Comparison of ENCODE assay signal across 29 mouse cellular contexts in genomic region chr1:39376726-39377240, GRCm38 (mm10). TPM values are rescaled to one million over a fixed set of nuclear protein-coding genes. Genes with fewer than 3 reads are reported as not detected.
A peak's percentile ranks its signal among the peaks of the same experiment; 100 is the strongest.
DNase-seq lines count a peak whose midpoint lies in the region; ATAC-seq and TF ChIP-seq lines count a peak whose summit lies in the region.
"Had no signal": no experiment of that assay in that cellular context is flagged by ENCODE, and none has a peak within 500 bp of the region (broad histone marks: within the 10 kb centered on the region; RNA-seq: fewer than 3 reads in every experiment).

No protein-coding gene starts in this region.

- H3K4me3 ChIP-seq in hindbrain, postnatal 0 days (ENCODE audit: low read length) = no peak overlapping the region
- no peak overlapping the region for H3K4me3 ChIP-seq in hindbrain, embryonic 10.5 days
- no peak overlapping the region for H3K4me3 ChIP-seq in liver, embryonic 12.5 days
- H3K4me3 ChIP-seq: embryonic facial prominence, embryonic 13.5 days; erythroblast, embryonic 14.5 days; heart, embryonic 12.5 days; hindbrain, embryonic 12.5 days; layer of hippocampus, adult 2 months; limb, embryonic 12.5 days; midbrain, embryonic 10.5 days; neural tube, embryonic 12.5 days had no signal

- peak; percentile 30; the same call in 1 of the 2 replicates for ATAC-seq in hindbrain, postnatal 0 days
- no peak for ATAC-seq in liver, embryonic 12.5 days
- ATAC-seq: CD4-positive, CD25-positive, alpha-beta regulatory T cell, adult 4 months; forebrain, embryonic 14.5 days had no signal

- no peak overlapping the region for H3K9ac ChIP-seq in hindbrain, postnatal 0 days (replicated peaks; ENCODE audit: low read length)
- no peak overlapping the region for H3K9ac ChIP-seq in liver, embryonic 12.5 days
- H3K9ac ChIP-seq: embryonic facial prominence, embryonic 13.5 days; heart, embryonic 12.5 days; hindbrain, embryonic 12.5 days; limb, embryonic 12.5 days; neural tube, embryonic 12.5 days had no signal

- H3K27ac ChIP-seq in hindbrain, postnatal 0 days = no peak overlapping the region
- no peak overlapping the region for H3K27ac ChIP-seq in hindbrain, embryonic 10.5 days
- no peak overlapping the region for H3K27ac ChIP-seq in liver, embryonic 12.5 days
- H3K27ac ChIP-seq: embryonic facial prominence, embryonic 13.5 days; hindbrain, embryonic 12.5 days; layer of hippocampus, adult 2 months; limb, embryonic 12.5 days; midbrain, embryonic 10.5 days; neural tube, embryonic 12.5 days had no signal

- no peak for TF ChIP-seq CTCF in hindbrain, postnatal 0 days (IDR thresholded peaks at IDR 0.05; ENCODE audit: low read depth)

- no peaks in the 10 kb centered on the region for H3K4me1 ChIP-seq in hindbrain, postnatal 0 days (ENCODE audit: insufficient read depth, low read length)
- H3K4me1 ChIP-seq in hindbrain, embryonic 10.5 days (replicated peaks) = no peaks in the 10 kb centered on the region
- peaks cover 7% of the 10 kb centered on the region for H3K4me1 ChIP-seq in liver, embryonic 12.5 days
- H3K4me1 ChIP-seq: embryonic facial prominence, embryonic 13.5 days; hindbrain, embryonic 12.5 days; limb, embryonic 12.5 days; midbrain, embryonic 10.5 days; neural tube, embryonic 12.5 days had no signal

- peak; percentile 43 to 47 for DNase-seq in cerebellum, adult 18-20 months
- no peak for DNase-seq in cerebellum, postnatal 4 days (ENCODE audit: low spot score in 2 of 2)
- no peak for DNase-seq in hindbrain, postnatal 0 days (ENCODE audit: low spot score)
- DNase-seq in hindbrain, embryonic 10.5 days (ENCODE audit: low spot score) = no peak
- peak; percentile 27 for DNase-seq in ZHBTc4 (ENCODE audit: low read depth, low spot score)
- DNase-seq in cerebellum, postnatal 36 days = peak; percentile 59 to 64
- DNase-seq: adrenal gland, adult 2 months; heart, adult 18-20 months; heart, postnatal 10 days; kidney, adult 8-10 months; kidney, postnatal 25 days; lung, adult 18-20 months; lung, postnatal 10 days; retina, postnatal 1 day; right cerebral cortex, postnatal 25 days; spleen, adult 18-20 months; thymus, postnatal 14 days had no signal

- H3K36me3 ChIP-seq in hindbrain, postnatal 0 days (ENCODE audit: insufficient read depth, low read length) = peaks cover 25% of the 10 kb centered on the region; the same call in 1 of the 2 replicates
- H3K36me3 ChIP-seq in hindbrain, embryonic 10.5 days = peaks cover 54% of the 10 kb centered on the region
- peaks cover 52% of the 10 kb centered on the region for H3K36me3 ChIP-seq in liver, embryonic 12.5 days

- H3K27me3 ChIP-seq in hindbrain, postnatal 0 days (ENCODE audit: insufficient read depth, low read length) = no peaks in the 10 kb centered on the region
- no peaks in the 10 kb centered on the region for H3K27me3 ChIP-seq in hindbrain, embryonic 10.5 days (ENCODE audit: insufficient read depth, poor library complexity, severe bottlenecking)
- H3K27me3 ChIP-seq in liver, embryonic 12.5 days (replicated peaks) = no peaks in the 10 kb centered on the region
- H3K27me3 ChIP-seq: embryonic facial prominence, embryonic 13.5 days; heart, embryonic 12.5 days; hindbrain, embryonic 12.5 days; limb, embryonic 12.5 days; neural tube, embryonic 12.5 days had no signal

- H3K9me3 ChIP-seq in hindbrain, postnatal 0 days (ENCODE audit: low read length) = no peaks in the 10 kb centered on the region
- no peaks in the 10 kb centered on the region for H3K9me3 ChIP-seq in hindbrain, embryonic 10.5 days
- no peaks in the 10 kb centered on the region for H3K9me3 ChIP-seq in liver, embryonic 12.5 days (replicated peaks)
- H3K9me3 ChIP-seq: embryonic facial prominence, embryonic 13.5 days; heart, embryonic 12.5 days; hindbrain, embryonic 12.5 days; limb, embryonic 12.5 days; midbrain, embryonic 10.5 days; neural tube, embryonic 12.5 days had no signal

- no peak overlapping the region for H3K4me2 ChIP-seq in hindbrain, postnatal 0 days (ENCODE audit: low read depth, low read length)
- no peak overlapping the region for H3K4me2 ChIP-seq in liver, embryonic 12.5 days
- H3K4me2 ChIP-seq: embryonic facial prominence, embryonic 13.5 days; heart, embryonic 12.5 days; hindbrain, embryonic 12.5 days; limb, embryonic 12.5 days; liver, embryonic 11.5 days; neural tube, embryonic 12.5 days had no signal

- WGBS in hindbrain, postnatal 0 days = 84% methylated on average over 9 of the region's 9 CpGs
- WGBS in hindbrain, embryonic 10.5 days = 95% methylated on average over 9 of the region's 9 CpGs
- WGBS in liver, embryonic 12.5 days (ENCODE audit: insufficient replicate concordance) = 84% methylated on average over 9 of the region's 9 CpGs

RNA-seq across cellular contexts. Expression of gene Rpl31, which starts 9.1 kb away (rescaled TPM):
- total RNA-seq in hindbrain, postnatal 0 days (2014; rRNA removed) = 207 and 299 TPM in 2 replicates
- 353 and 367 TPM in 2 replicates for polyA plus RNA-seq in hindbrain, postnatal 0 days (2015; fragmentation: Nextera tagmentation; extraction: Ambion mirVana)
- polyA plus RNA-seq in hindbrain, embryonic 10.5 days (2016; fragmentation: Nextera tagmentation; extraction: Ambion mirVana) = 425 and 430 TPM in 2 replicates
- 511 and 538 TPM in 2 replicates for polyA plus RNA-seq in liver, embryonic 12.5 days (2016; fragmentation: Nextera tagmentation; extraction: Ambion mirVana)

Comparison
In these comparisons a context has a peak if more than half of its experiments do, and no peak if none do; other contexts are left out.
1. DNase-seq: peak in cerebellum, adult 18-20 months (2 of 2), ZHBTc4 (single experiment) and cerebellum, postnatal 36 days (2 of 2); none in cerebellum, postnatal 4 days (0 of 2), hindbrain, postnatal 0 days (single experiment) and hindbrain, embryonic 10.5 days (single experiment).